In the genomic region with DNA sequence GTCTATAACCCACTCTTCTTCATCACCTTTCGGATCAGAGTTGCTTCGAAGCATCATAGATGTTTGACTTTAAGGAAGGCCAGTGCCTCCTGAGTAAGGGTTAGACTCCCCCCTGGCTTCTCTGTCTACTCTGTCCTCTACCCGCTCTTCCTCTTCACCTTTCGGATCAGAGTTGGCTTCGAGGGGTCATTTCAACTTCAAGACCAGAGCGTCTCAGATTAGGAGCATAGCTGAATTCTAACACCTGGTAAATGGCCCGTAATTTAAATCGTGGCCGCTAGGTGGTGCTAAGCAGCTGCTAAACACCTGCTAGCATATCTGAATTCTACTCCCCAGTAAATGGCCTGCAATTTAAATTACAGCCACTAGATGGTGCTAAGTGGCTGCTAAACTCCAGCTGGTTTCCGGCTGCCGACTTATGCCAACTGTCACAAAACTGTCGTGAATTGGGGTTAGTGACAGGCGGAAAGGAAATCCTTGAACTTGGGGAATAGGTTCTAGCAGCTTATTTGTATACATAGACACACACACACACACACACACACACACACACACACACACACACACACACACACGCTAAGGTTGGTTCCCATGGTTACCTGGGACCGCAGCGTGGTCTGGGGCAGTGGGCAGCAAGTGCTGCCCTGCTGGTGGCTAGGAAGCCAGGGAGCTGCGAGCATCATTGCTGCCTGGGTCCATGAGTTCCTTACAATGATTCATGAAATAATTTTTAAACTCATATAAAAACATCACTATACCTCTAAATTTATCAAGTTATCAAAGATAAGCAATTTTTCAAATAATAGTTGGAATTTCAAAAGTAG, we compare ENCODE assay signal across 8 mouse cellular contexts.
DNase-seq lines count a peak whose midpoint lies in the region; ATAC-seq and TF ChIP-seq lines count a peak whose summit lies in the region.

No protein-coding gene starts in this region.

- peak; percentile 93 to 96 for DNase-seq in CD8-positive naive resting alpha-beta T cell, adult 2 months (ENCODE audit: low read depth in 2 of 2, low spot score in 2 of 2)
- DNase-seq in c-Kit-positive CD71-negative TER-119-negative erythroid progenitor cells, embryonic 14.5 days (ENCODE audit: low read depth), result peak; percentile 99
- peak; percentile 87 for DNase-seq in forebrain, embryonic 10.5 days (ENCODE audit: extremely low spot score, low spot score)
- peak; percentile 95 to 98 for DNase-seq in kidney, postnatal 25 days
- peak; percentile 95 to 97 (median 96) for DNase-seq in liver, embryonic 14.5 days (ENCODE audit: low read depth in 3 of 3, low spot score in 3 of 3)
- DNase-seq in neural tube, embryonic 11.5 days (ENCODE audit: low spot score), result peak; percentile 91
- peak; percentile 92 for DNase-seq in stomach, postnatal 0 days (ENCODE audit: low spot score)

- no peaks in the 10 kb centered on the region for H3K4me1 ChIP-seq in forebrain, embryonic 10.5 days
- H3K4me1 ChIP-seq in heart, embryonic 15.5 days (replicated peaks), result no peaks in the 10 kb centered on the region
- no peaks in the 10 kb centered on the region for H3K4me1 ChIP-seq in liver, embryonic 14.5 days (replicated peaks; ENCODE audit: control insufficient read depth in 2 of 2, insufficient read depth in 2 of 2, low read length in 1 of 2)
- no peaks in the 10 kb centered on the region for H3K4me1 ChIP-seq in neural tube, embryonic 11.5 days (ENCODE audit: control insufficient read depth, insufficient read depth, low read length)
- H3K4me1 ChIP-seq in stomach, postnatal 0 days (replicated peaks; ENCODE audit: control insufficient read depth, insufficient read depth), result no peaks in the 10 kb centered on the region

- peak overlapping the region; percentile 76 for H3K27ac ChIP-seq in forebrain, embryonic 10.5 days
- no peak overlapping the region for H3K27ac ChIP-seq in heart, embryonic 15.5 days
- no peak overlapping the region for H3K27ac ChIP-seq in liver, embryonic 14.5 days
- H3K27ac ChIP-seq in neural tube, embryonic 11.5 days (ENCODE audit: low read depth, low read length), result no peak overlapping the region
- no peak overlapping the region for H3K27ac ChIP-seq in stomach, postnatal 0 days (replicated peaks)

- peaks cover 6% of the 10 kb centered on the region for H3K9me3 ChIP-seq in forebrain, embryonic 10.5 days
- no peaks in the 10 kb centered on the region for H3K9me3 ChIP-seq in heart, embryonic 15.5 days (replicated peaks)
- no peaks in the 10 kb centered on the region for H3K9me3 ChIP-seq in liver, embryonic 14.5 days (ENCODE audit: control insufficient read depth, low read length)
- H3K9me3 ChIP-seq in neural tube, embryonic 11.5 days (ENCODE audit: control insufficient read depth, low read length), result no peaks in the 10 kb centered on the region
- H3K9me3 ChIP-seq in stomach, postnatal 0 days (ENCODE audit: control insufficient read depth, low read length), result no peaks in the 10 kb centered on the region

- peak overlapping the region; percentile 65 for H3K4me2 ChIP-seq in heart, embryonic 15.5 days
- H3K4me2 ChIP-seq in liver, embryonic 14.5 days (ENCODE audit: low read depth), result peak overlapping the region; percentile 63
- peak overlapping the region; percentile 38 for H3K4me2 ChIP-seq in neural tube, embryonic 11.5 days (ENCODE audit: low read depth)
- H3K4me2 ChIP-seq in stomach, postnatal 0 days (replicated peaks; ENCODE audit: low read depth), result peak overlapping the region; percentile 44

- WGBS in forebrain, embryonic 10.5 days, result 28% methylated on average over 17 of the region's 17 CpGs
- WGBS in heart, embryonic 15.5 days, result 19% methylated on average over 17 of the region's 17 CpGs
- WGBS in liver, embryonic 14.5 days (ENCODE audit: insufficient replicate concordance), result 16% methylated on average over 17 of the region's 17 CpGs
- 25% methylated on average over 17 of the region's 17 CpGs for WGBS in neural tube, embryonic 11.5 days
- WGBS in stomach, postnatal 0 days, result 14% methylated on average over 17 of the region's 17 CpGs

- peak; percentile 55; the same call in 1 of the 2 replicates for ATAC-seq in heart, embryonic 15.5 days (replicated peaks; ENCODE audit: insufficient number of reproducible peaks, insufficient read depth, low FRiP score, low read depth)
- ATAC-seq in liver, embryonic 14.5 days (ENCODE audit: insufficient read depth), result peak; percentile 86
- ATAC-seq in neural tube, embryonic 11.5 days (ENCODE audit: insufficient read depth, low FRiP score, low TSS enrichment), result peak; percentile 95
- ATAC-seq in stomach, postnatal 0 days (ENCODE audit: low FRiP score, low TSS enrichment), result peak; percentile 86

- TF ChIP-seq EP300 in liver, embryonic 14.5 days (IDR thresholded peaks at IDR 0.05; ENCODE audit: low read depth), result 0 out of 2 replicates have a peak, but pooled peaks have one; percentile 45
- no peak for TF ChIP-seq EP300 in stomach, postnatal 0 days (optimal IDR thresholded peaks at IDR 0.05)

- H3K4me3 ChIP-seq in forebrain, embryonic 10.5 days, result peak overlapping the region; percentile 55
- H3K4me3 ChIP-seq in heart, embryonic 15.5 days, result peak overlapping the region; percentile 57
- H3K4me3 ChIP-seq in liver, embryonic 14.5 days (ENCODE audit: insufficient read depth in 1 of 2, low read depth in 2 of 2, low read length in 2 of 2), result peak overlapping the region; percentile 45 to 55
- H3K4me3 ChIP-seq in neural tube, embryonic 11.5 days (ENCODE audit: low read depth, low read length), result peak overlapping the region; percentile 29
- H3K4me3 ChIP-seq in stomach, postnatal 0 days (ENCODE audit: low read depth, low read length), result peak overlapping the region; percentile 36

- H3K36me3 ChIP-seq in forebrain, embryonic 10.5 days (replicated peaks), result no peaks in the 10 kb centered on the region
- H3K36me3 ChIP-seq in heart, embryonic 15.5 days, result no peaks in the 10 kb centered on the region
- H3K36me3 ChIP-seq in liver, embryonic 14.5 days (replicated peaks; ENCODE audit: control insufficient read depth, insufficient read depth, low read depth), result no peaks in the 10 kb centered on the region
- H3K36me3 ChIP-seq in neural tube, embryonic 11.5 days (ENCODE audit: control insufficient read depth, insufficient read depth, low read length), result no peaks in the 10 kb centered on the region
- no peaks in the 10 kb centered on the region for H3K36me3 ChIP-seq in stomach, postnatal 0 days (ENCODE audit: control insufficient read depth, insufficient read depth, low read length)

- H3K27me3 ChIP-seq in forebrain, embryonic 10.5 days (ENCODE audit: poor library complexity, severe bottlenecking), result no peaks in the 10 kb centered on the region
- no peaks in the 10 kb centered on the region for H3K27me3 ChIP-seq in heart, embryonic 15.5 days
- no peaks in the 10 kb centered on the region for H3K27me3 ChIP-seq in liver, embryonic 14.5 days (ENCODE audit: control insufficient read depth, insufficient read depth, low read length)
- H3K27me3 ChIP-seq in neural tube, embryonic 11.5 days (ENCODE audit: control insufficient read depth, insufficient read depth, low read length), result no peaks in the 10 kb centered on the region
- no peaks in the 10 kb centered on the region for H3K27me3 ChIP-seq in stomach, postnatal 0 days (ENCODE audit: control insufficient read depth, insufficient read depth, low read length)

- peak overlapping the region; percentile 40; the same call in 1 of the 2 replicates for H3K9ac ChIP-seq in heart, embryonic 15.5 days
- H3K9ac ChIP-seq in liver, embryonic 14.5 days (replicated peaks), result 0 out of 2 replicates have a peak overlapping the region, but pooled peaks have one; percentile 15
- H3K9ac ChIP-seq in neural tube, embryonic 11.5 days (ENCODE audit: low read length), result no peak overlapping the region
- H3K9ac ChIP-seq in stomach, postnatal 0 days (ENCODE audit: low read length), result no peak overlapping the region

- TF ChIP-seq CTCF in liver, embryonic 14.5 days (IDR thresholded peaks at IDR 0.05; ENCODE audit: low read depth), result peak; percentile 99
- TF ChIP-seq CTCF in stomach, postnatal 0 days (IDR thresholded peaks at IDR 0.05; ENCODE audit: low read depth), result peak; percentile 99

Comparison
In these comparisons a context has a peak if more than half of its experiments do, and no peak if none do; other contexts are left out.
1. H3K9ac ChIP-seq: peak in heart, embryonic 15.5 days (single experiment) and liver, embryonic 14.5 days (single experiment); none in neural tube, embryonic 11.5 days (single experiment) and stomach, postnatal 0 days (single experiment).
2. Peak in every context shown above with its lines, with median percentiles within 50 percentile points of each other: DNase-seq, H3K4me3 ChIP-seq, ATAC-seq and H3K4me2 ChIP-seq.